Mouse (Mus musculus): ENCODE data around the gene Hbb-bt.
"Not testable (repeated sequence)": the region's sequence is repeated elsewhere in the genome, so short reads cannot be mapped to it uniquely, and the experiment has no call there.

Gene Hbb-bt

GRCm38 (mm10) chr7:103813766-103814165 is at the start of gene Hbb-bt:
Hbb-bt (minus strand) TSS chr7:103813996.
- no peak for DNase-seq (ENCODE audit: low spot score in 2 of 2)

- no peak for DNase-seq (ENCODE audit: low spot score in 2 of 2)
Measured at GRCm38 (mm10) chr7:103861531-103861930, 47.7 kb upstream of the Hbb-bt start.

GRCm38 (mm10) chr7:103860855-103861254 is 47.1 kb upstream of the Hbb-bt start:
- no peak for DNase-seq (ENCODE audit: low spot score in 2 of 2)

- no peak for DNase-seq (ENCODE audit: low spot score in 2 of 2)
Measured at GRCm38 (mm10) chr7:103859076-103859475, 45.3 kb upstream of the Hbb-bt start.

GRCm38 (mm10) chr7:103854669-103855068 is 40.9 kb upstream of the Hbb-bt start:
- no peak for DNase-seq (ENCODE audit: low spot score in 2 of 2)

- no peak for DNase-seq (ENCODE audit: low spot score in 2 of 2)
Measured at GRCm38 (mm10) chr7:103853090-103853489, 39.3 kb upstream of the Hbb-bt start, which contains the start of gene Hbb-y. Hbb-y (minus strand) TSS chr7:103853216.

GRCm38 (mm10) chr7:103844525-103845325 is 30.9 kb upstream of the Hbb-bt start:
- no peak for DNase-seq (ENCODE audit: low spot score in 2 of 2)

- DNase-seq (ENCODE audit: low spot score in 2 of 2), result no peak
Measured at GRCm38 (mm10) chr7:103843034-103843433, 29.2 kb upstream of the Hbb-bt start, which contains the start of gene Hbb-bh1. Hbb-bh1 (minus strand) TSS chr7:103843164.

GRCm38 (mm10) chr7:103840268-103840667 is 26.5 kb upstream of the Hbb-bt start, which contains the start of gene Hbb-bh2:
Hbb-bh2 (minus strand) TSS chr7:103840520.
- no peak for DNase-seq (ENCODE audit: low spot score in 2 of 2)

- DNase-seq (ENCODE audit: low spot score in 2 of 2), result no peak
Measured at GRCm38 (mm10) chr7:103827808-103828207, 14.0 kb upstream of the Hbb-bt start, which contains the start of gene Hbb-bs. Hbb-bs (minus strand) TSS chr7:103828096.

- not testable (repeated sequence) for DNase-seq (ENCODE audit: low spot score in 2 of 2)
Measured at GRCm38 (mm10) chr7:103827139-103827538, 13.3 kb upstream of the Hbb-bt start.

GRCm38 (mm10) chr7:103826255-103826887 is 12.6 kb upstream of the Hbb-bt start:
- DNase-seq (ENCODE audit: low spot score in 2 of 2), result no peak

GRCm38 (mm10) chr7:103825536-103826254 is 11.9 kb upstream of the Hbb-bt start:
- DNase-seq (ENCODE audit: low spot score in 2 of 2), result no peak

GRCm38 (mm10) chr7:103824597-103824996 is 10.8 kb upstream of the Hbb-bt start:
- DNase-seq (ENCODE audit: low spot score in 2 of 2), result no peak

GRCm38 (mm10) chr7:103815085-103815484 is 1.3 kb upstream of the Hbb-bt start:
- DNase-seq (ENCODE audit: low spot score in 2 of 2), result not testable (repeated sequence)

- DNase-seq (ENCODE audit: low spot score in 2 of 2), result not testable (repeated sequence)
Measured at GRCm38 (mm10) chr7:103813152-103813551, 644 bp downstream of the Hbb-bt start.

GRCm38 (mm10) chr7:103812174-103812573 is 1.6 kb downstream of the Hbb-bt start:
- no peak for DNase-seq (ENCODE audit: low spot score in 2 of 2)

- DNase-seq (ENCODE audit: low spot score in 2 of 2), result no peak
Measured at GRCm38 (mm10) chr7:103811223-103811845, 2.5 kb downstream of the Hbb-bt start.

GRCm38 (mm10) chr7:103810746-103811145 is 3.0 kb downstream of the Hbb-bt start:
- no peak for DNase-seq (ENCODE audit: low spot score in 2 of 2)

- DNase-seq (ENCODE audit: low spot score in 2 of 2), result no peak
Measured at GRCm38 (mm10) chr7:103810296-103810695, 3.5 kb downstream of the Hbb-bt start.

- DNase-seq (ENCODE audit: low spot score in 2 of 2), result no peak
Measured at GRCm38 (mm10) chr7:103809801-103810155, 4.0 kb downstream of the Hbb-bt start.

All from cerebellum, postnatal 4 days (tissue).